Comparison of ENCODE assay signal across 37 mouse cellular contexts in the genomic region with DNA sequence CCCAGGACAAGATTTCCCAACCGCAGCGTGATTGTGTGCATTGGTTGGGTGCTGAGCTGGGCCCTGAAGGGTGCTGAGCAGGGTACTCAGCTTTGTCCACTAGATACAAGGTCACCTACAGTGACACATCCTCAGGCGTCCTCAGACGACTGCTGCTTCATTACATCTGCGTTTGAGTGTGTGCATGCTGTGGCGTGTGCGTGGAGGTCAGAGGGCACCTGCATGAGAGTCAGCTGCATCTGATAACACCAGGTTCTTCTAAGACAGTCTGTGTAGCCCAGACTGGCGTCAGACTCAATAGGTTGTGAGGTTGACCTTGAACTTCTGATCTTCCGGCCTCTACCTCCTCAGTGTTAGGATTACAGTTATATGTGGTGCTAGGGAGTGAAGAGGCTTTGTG. TPM values are rescaled to one million over a fixed set of nuclear protein-coding genes. Genes with fewer than 3 reads are reported as not detected.
"Had no signal": no experiment of that assay in that cellular context is flagged by ENCODE, and none has a peak within 500 bp of the region (broad histone marks: within the 10 kb centered on the region; RNA-seq: fewer than 3 reads in every experiment).

No protein-coding gene starts in this region.

- H3K4me2 ChIP-seq: limb, embryonic 12.5 days; limb, embryonic 13.5 days; limb, embryonic 15.5 days; liver, embryonic 11.5 days; liver, embryonic 12.5 days; liver, embryonic 13.5 days; liver, embryonic 15.5 days; lung, embryonic 14.5 days; lung, embryonic 15.5 days; midbrain, embryonic 12.5 days; midbrain, embryonic 13.5 days had no signal

- H3K9ac ChIP-seq: limb, embryonic 12.5 days; limb, embryonic 13.5 days; limb, embryonic 15.5 days; liver, embryonic 12.5 days; liver, embryonic 13.5 days; liver, embryonic 14.5 days; liver, embryonic 15.5 days; liver, postnatal 0 days; lung, embryonic 14.5 days; lung, embryonic 15.5 days; midbrain, embryonic 12.5 days; midbrain, embryonic 13.5 days had no signal

- H3K36me3 ChIP-seq: limb, embryonic 10.5 days; limb, embryonic 12.5 days; limb, embryonic 15.5 days; liver, embryonic 12.5 days; liver, embryonic 13.5 days; liver, embryonic 15.5 days; lung, embryonic 15.5 days; midbrain, embryonic 10.5 days; midbrain, embryonic 12.5 days; midbrain, embryonic 13.5 days had no signal

- ATAC-seq: liver, embryonic 12.5 days; liver, postnatal 0 days; lung, postnatal 0 days; midbrain, embryonic 13.5 days; midbrain, embryonic 16.5 days had no signal

- H3K27ac ChIP-seq: left cerebral cortex, adult 2 months; limb, embryonic 10.5 days; limb, embryonic 12.5 days; limb, embryonic 13.5 days; limb, embryonic 15.5 days; liver, embryonic 12.5 days; liver, embryonic 13.5 days; liver, embryonic 14.5 days; liver, embryonic 15.5 days; lung, embryonic 15.5 days; macrophage; midbrain, embryonic 10.5 days; midbrain, embryonic 12.5 days; midbrain, embryonic 13.5 days had no signal

- H3K4me1 ChIP-seq: limb, embryonic 10.5 days; limb, embryonic 12.5 days; limb, embryonic 13.5 days; limb, embryonic 15.5 days; liver, embryonic 12.5 days; liver, embryonic 13.5 days; lung, embryonic 15.5 days; midbrain, embryonic 10.5 days; midbrain, embryonic 12.5 days; midbrain, embryonic 13.5 days had no signal

- H3K9me3 ChIP-seq: limb, embryonic 10.5 days; limb, embryonic 15.5 days; liver, embryonic 12.5 days; liver, embryonic 13.5 days; liver, embryonic 15.5 days; lung, embryonic 15.5 days; midbrain, embryonic 10.5 days; midbrain, embryonic 12.5 days; midbrain, embryonic 13.5 days had no signal

- H3K4me3 ChIP-seq: left cerebral cortex, adult 2 months; limb, embryonic 10.5 days; limb, embryonic 12.5 days; limb, embryonic 13.5 days; limb, embryonic 15.5 days; liver, embryonic 12.5 days; liver, embryonic 13.5 days; liver, embryonic 15.5 days; lung, embryonic 15.5 days; megakaryocyte, embryonic 14.5 days; midbrain, embryonic 10.5 days; midbrain, embryonic 12.5 days; midbrain, embryonic 13.5 days; myocyte had no signal

- DNase-seq: left cerebral cortex, postnatal 4 days; liver; liver, embryonic 13.5 days; liver, postnatal 0 days; lung, adult 18-20 months; lung, adult 2 months; lung, embryonic 14.5 days; lung, postnatal 10 days; lung, postnatal 14 days; lung, postnatal 36 days; lung, postnatal 4 days; midbrain, embryonic 14.5 days had no signal

- H3K27me3 ChIP-seq: limb, embryonic 15.5 days; lung, embryonic 15.5 days had no signal

RNA-seq across cellular contexts. Expression of gene Fam71a, which starts 59.4 kb away (rescaled TPM):
- polyA plus RNA-seq: limb, embryonic 10.5 days; limb, embryonic 11.5 days; limb, embryonic 12.5 days; limb, embryonic 13.5 days; limb, embryonic 14.5 days; limb, embryonic 15.5 days; liver, adult 2 months; liver, embryonic 11.5 days; liver, embryonic 12.5 days; liver, embryonic 13.5 days; liver, embryonic 14.5 days; liver, embryonic 15.5 days; liver, embryonic 16.5 days; liver, postnatal 0 days; lung, adult 2 months; lung, embryonic 14.5 days; lung, embryonic 15.5 days; lung, embryonic 16.5 days; lung, postnatal 0 days; macrophage; midbrain, embryonic 10.5 days; midbrain, embryonic 12.5 days; midbrain, embryonic 13.5 days; midbrain, embryonic 14.5 days; midbrain, embryonic 16.5 days; midbrain, postnatal 0 days; myocyte; neural tube, embryonic 11.5 days had no signal
